Mouse (Mus musculus) small intestine, adult 2 months (tissue): Measurements from ENCODE around the gene Slc16a12.

Experiments used
- CTCF ChIP-seq: fragments of 200-500 bp; IDR thresholded peaks from 2 replicates; pipeline ENCODE4 v1.5.1; 2012; ENCODE audit warnings: low read depth, mild to moderate bottlenecking, control low read depth, inconsistent platforms, low read length, moderate library complexity, mixed read lengths; ENCODE audit not compliant: insufficient replicate concordance, insufficient read length; ENCODE audit errors: extremely low read depth
- POLR2A ChIP-seq: fragments of 200-500 bp; IDR thresholded peaks from 2 replicates; pipeline ENCODE4 v1.6.1; 2012; ENCODE audit warnings: low read depth, mild to moderate bottlenecking, control low read depth, inconsistent platforms, low read length, moderate library complexity

DNA sequence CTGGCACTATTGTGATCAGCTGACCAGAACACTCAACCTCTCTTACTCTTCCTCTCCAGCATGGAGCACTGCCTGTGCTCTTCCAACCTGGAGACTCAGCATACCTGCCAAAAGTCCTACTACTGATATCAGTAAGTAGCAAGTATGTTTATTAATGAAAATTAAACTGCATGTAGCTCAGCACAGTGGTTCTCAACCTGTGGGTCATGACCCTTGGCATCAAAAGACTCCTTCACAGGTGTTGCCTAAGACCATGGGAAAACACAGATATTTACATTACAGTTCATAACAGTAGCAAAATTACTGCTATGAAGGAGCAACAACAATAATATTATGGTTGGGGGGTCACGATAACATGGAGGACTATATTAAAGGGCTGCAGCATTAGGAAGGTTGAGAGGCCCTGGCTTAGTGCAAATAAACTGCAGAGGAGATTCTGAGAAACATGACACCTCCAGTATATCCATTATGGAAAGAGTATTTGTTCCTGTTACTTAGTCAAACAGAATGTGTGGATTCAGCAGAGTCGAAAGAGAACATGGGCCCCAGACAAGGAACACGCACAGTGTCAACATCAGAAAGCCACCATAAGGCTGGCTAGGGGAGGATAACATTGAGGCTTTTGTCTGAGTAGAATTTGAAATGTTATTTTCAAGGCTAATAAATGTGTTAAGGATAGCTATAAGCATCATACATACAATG, 5.5 kb upstream of the Slc16a12 start:
- TF ChIP-seq CTCF (no peak), POLR2A (no peak)
